Comparison of ENCODE assay signal across 29 mouse cellular contexts in genomic region chr9:60025919-60026318, GRCm38 (mm10).
DNase-seq lines count a peak whose midpoint lies in the region; ATAC-seq and TF ChIP-seq lines count a peak whose summit lies in the region.
"Had no signal": no experiment of that assay in that cellular context is flagged by ENCODE, and none has a peak within 500 bp of the region (broad histone marks: within the 10 kb centered on the region; RNA-seq: fewer than 3 reads in every experiment).

No protein-coding gene starts in this region.

- no peak overlapping the region for H3K27ac ChIP-seq in kidney, postnatal 0 days
- no peak overlapping the region for H3K27ac ChIP-seq in CH12.LX (ENCODE audit: insufficient read depth, low read depth)
- H3K27ac ChIP-seq in ES-E14 (ENCODE audit: insufficient read depth, low read depth, low read length, poor library complexity, severe bottlenecking), result no peak overlapping the region
- H3K27ac ChIP-seq: embryonic facial prominence, embryonic 10.5 days; embryonic facial prominence, embryonic 13.5 days; forebrain, embryonic 12.5 days; forebrain, embryonic 15.5 days; heart, embryonic 15.5 days; hindbrain, embryonic 13.5 days had no signal

- ATAC-seq in kidney, postnatal 0 days (replicated peaks; ENCODE audit: low FRiP score, low read depth), result 0 out of 2 replicates have a peak, but pooled peaks have one; percentile 29
- ATAC-seq: forebrain, embryonic 15.5 days; hindbrain, embryonic 16.5 days; Patski had no signal

- TF ChIP-seq RAD21 in CH12.LX (IDR thresholded peaks at IDR 0.05; ENCODE audit: low read depth, low read length), result no peak

- no peak for DNase-seq in kidney, postnatal 0 days (ENCODE audit: low spot score)
- no peak for DNase-seq in kidney, postnatal 14 days
- no peak for DNase-seq in CH12.LX (ENCODE audit: extremely low read depth)
- no peak for DNase-seq in ES-E14 (ENCODE audit: low read depth, low spot score)
- DNase-seq in adrenal gland, postnatal 4 days (ENCODE audit: low spot score in 2 of 2), result no peak
- no peak for DNase-seq in layer of hippocampus, postnatal 25 days (ENCODE audit: extremely low spot score in 1 of 2, low spot score in 1 of 2)
- DNase-seq: adrenal gland, postnatal 14 days; B cell, adult 2 months; cerebellum, adult 11-12 months; cerebellum, adult 8-10 months; cerebellum, postnatal 10 days; cerebellum, postnatal 36 days; embryo, embryonic 11 days; gastrocnemius, postnatal 25 days; heart, adult 18-20 months; heart, postnatal 10 days; heart, postnatal 36 days had no signal

- H3K79me2 ChIP-seq in CH12.LX (replicated peaks; ENCODE audit: control insufficient read depth, extremely low read depth, insufficient read depth, poor library complexity, severe bottlenecking), result no peaks in the 10 kb centered on the region

- H3K27me3 ChIP-seq in kidney, postnatal 0 days (ENCODE audit: insufficient read depth, low read length), result no peaks in the 10 kb centered on the region
- no peaks in the 10 kb centered on the region for H3K27me3 ChIP-seq in CH12.LX (replicated peaks)
- H3K27me3 ChIP-seq: embryonic facial prominence, embryonic 13.5 days; forebrain, embryonic 12.5 days; forebrain, embryonic 15.5 days; heart, embryonic 12.5 days; heart, embryonic 15.5 days; hindbrain, embryonic 13.5 days; Patski had no signal

- no peak overlapping the region for H3K4me3 ChIP-seq in kidney, postnatal 0 days (replicated peaks; ENCODE audit: low read depth, low read length)
- H3K4me3 ChIP-seq in CH12.LX (replicated peaks in 1 of 3; ENCODE audit: low read depth in 2 of 3, low read length in 2 of 3, poor library complexity in 1 of 3) (no peak overlapping the region), ES-E14 (ENCODE audit: insufficient read depth in 1 of 2, low read depth in 1 of 2, low read length in 2 of 2, poor library complexity in 1 of 2, severe bottlenecking in 1 of 2) (no peak overlapping the region)
- H3K4me3 ChIP-seq: embryonic facial prominence, embryonic 10.5 days; embryonic facial prominence, embryonic 13.5 days; erythroblast, embryonic 14.5 days; forebrain, embryonic 12.5 days; forebrain, embryonic 15.5 days; heart, embryonic 12.5 days; heart, embryonic 15.5 days; hindbrain, embryonic 10.5 days; hindbrain, embryonic 13.5 days had no signal

- H3K9me3 ChIP-seq in kidney, postnatal 0 days (replicated peaks; ENCODE audit: low read length), result no peaks in the 10 kb centered on the region
- H3K9me3 ChIP-seq in CH12.LX (replicated peaks; ENCODE audit: low read length) (no peaks in the 10 kb centered on the region), ES-E14 (ENCODE audit: control insufficient read depth, insufficient read depth, low read depth, low read length) (no peaks in the 10 kb centered on the region)
- H3K9me3 ChIP-seq: embryonic facial prominence, embryonic 10.5 days; embryonic facial prominence, embryonic 13.5 days; forebrain, embryonic 12.5 days; forebrain, embryonic 15.5 days; G1E; heart, embryonic 12.5 days; heart, embryonic 15.5 days; hindbrain, embryonic 10.5 days; hindbrain, embryonic 13.5 days had no signal

- peaks cover 9% of the 10 kb centered on the region for H3K4me1 ChIP-seq in kidney, postnatal 0 days (replicated peaks; ENCODE audit: insufficient read depth, low read length)
- H3K4me1 ChIP-seq in CH12.LX (ENCODE audit: control insufficient read depth in 1 of 2, insufficient read depth in 2 of 2) (peaks cover 0 to 22% of the 10 kb centered on the region in 2 experiments; a peak in 2 of 4 replicates), ES-E14 (ENCODE audit: control insufficient read depth in 2 of 2, insufficient read depth in 2 of 2, low read length in 2 of 2, poor library complexity in 1 of 2) (peaks cover 2 to 13% of the 10 kb centered on the region in 2 experiments; a peak in 2 of 4 replicates)

- in situ Hi-C loops in CH12.LX (cut with MboI; ENCODE audit: low pct_ligation_motif_present, low pct_unique_long_range_greater_than_20kb, low sequenced_read_pairs), result no loop called here
- in situ Hi-C loops in ES-E14 (cut with MboI; ENCODE audit: low sequenced_read_pairs in 2 of 2, unreplicated experiment in 2 of 2), result no loop called here

- TF ChIP-seq EP300 in CH12.LX (IDR thresholded peaks at IDR 0.05; ENCODE audit: low read length), result no peak

- WGBS in kidney, postnatal 0 days, result 86% methylated on average over 6 of the region's 6 CpGs

- H3K9ac ChIP-seq in kidney, postnatal 0 days (ENCODE audit: low read depth, low read length), result no peak overlapping the region
- H3K9ac ChIP-seq in CH12.LX (ENCODE audit: insufficient read depth, low read depth), result no peak overlapping the region
- no peak overlapping the region for H3K9ac ChIP-seq in ES-E14 (ENCODE audit: insufficient read depth, low read depth, low read length, poor library complexity, severe bottlenecking)
- H3K9ac ChIP-seq: embryonic facial prominence, embryonic 13.5 days; forebrain, embryonic 12.5 days; forebrain, embryonic 15.5 days; heart, embryonic 12.5 days; heart, embryonic 15.5 days; hindbrain, embryonic 13.5 days had no signal

- H3K36me3 ChIP-seq in kidney, postnatal 0 days (ENCODE audit: insufficient read depth, low read length), result no peaks in the 10 kb centered on the region
- no peaks in the 10 kb centered on the region for H3K36me3 ChIP-seq in CH12.LX (replicated peaks in 1 of 2; ENCODE audit: control insufficient read depth in 1 of 2, insufficient read depth in 1 of 2, low read length in 1 of 2)
- H3K36me3 ChIP-seq in ES-E14 (ENCODE audit: control insufficient read depth, insufficient read depth, low read length, poor library complexity, severe bottlenecking), result no peaks in the 10 kb centered on the region
- H3K36me3 ChIP-seq: embryonic facial prominence, embryonic 10.5 days; embryonic facial prominence, embryonic 13.5 days; forebrain, embryonic 12.5 days; forebrain, embryonic 15.5 days; G1E; heart, embryonic 12.5 days; heart, embryonic 15.5 days; hindbrain, embryonic 10.5 days; hindbrain, embryonic 13.5 days had no signal

- H3K4me2 ChIP-seq in kidney, postnatal 0 days (ENCODE audit: low read length), result no peak overlapping the region
- H3K4me2 ChIP-seq in CH12.LX (ENCODE audit: insufficient read depth, low read depth, poor library complexity, severe bottlenecking), result no peak overlapping the region
- H3K4me2 ChIP-seq: embryonic facial prominence, embryonic 13.5 days; forebrain, embryonic 12.5 days; forebrain, embryonic 15.5 days; heart, embryonic 12.5 days; heart, embryonic 15.5 days; hindbrain, embryonic 13.5 days had no signal

- dilution Hi-C loops in CH12.LX (cut with MboI; ENCODE audit: extremely low pct_ligation_motif_present, extremely low pct_unique_long_range_greater_than_20kb, low sequenced_read_pairs), result no loop called here

- TF ChIP-seq CTCF in kidney, postnatal 0 days (IDR thresholded peaks at IDR 0.05; ENCODE audit: low read depth), result no peak
- TF ChIP-seq CTCF in CH12.LX (conservative IDR thresholded peaks at IDR 0.05 in 1 of 2, IDR thresholded peaks at IDR 0.05 in 1 of 2; ENCODE audit: low read depth in 2 of 2, low read length in 2 of 2), result no peak

- no peak for TF ChIP-seq POLR2A in CH12.LX (IDR thresholded peaks at IDR 0.05; ENCODE audit: low read depth, low read length)

TF ChIP-seq in CH12.LX, 34 proteins besides CTCF, POLR2A, EP300 and RAD21:
- TF ChIP-seq KAT2A (IDR thresholded peaks at IDR 0.05; ENCODE audit: insufficient replicate concordance, low read length) (no peak), CHD1 (IDR thresholded peaks at IDR 0.05; ENCODE audit: low read depth, low read length) (no peak), CHD2 (IDR thresholded peaks at IDR 0.05; ENCODE audit: low read length) (peak; percentile 38; the same call in 1 of the 2 replicates), MAZ (IDR thresholded peaks at IDR 0.05; ENCODE audit: low read depth, low read length) (no peak), JUN (IDR thresholded peaks at IDR 0.05; ENCODE audit: insufficient read depth, low read depth, low read length) (no peak), USF1 (IDR thresholded peaks at IDR 0.05; ENCODE audit: low read depth, low read length) (no peak), IRF4 (IDR thresholded peaks at IDR 0.05; ENCODE audit: low read depth, low read length) (no peak), ELF1 (IDR thresholded peaks at IDR 0.05; ENCODE audit: low read depth, low read length) (no peak)

TF ChIP-seq in ES-E14, 5 proteins besides CTCF, POLR2A, EP300 and RAD21:
- TF ChIP-seq CHD2 (IDR thresholded peaks at IDR 0.05; ENCODE audit: low read depth, low read length), result peak; percentile 79
- TF ChIP-seq ZNF384 (IDR thresholded peaks at IDR 0.05; ENCODE audit: low read depth, low read length), result no peak
- TF ChIP-seq ZC3H11A (IDR thresholded peaks at IDR 0.05; ENCODE audit: borderline replicate concordance, low read depth, low read length), result no peak
